Mouse (Mus musculus) midbrain, embryonic 11.5 days (tissue): ENCODE results near the gene Dclk1. TPM values are rescaled to one million over a fixed set of nuclear protein-coding genes. Genes with fewer than 3 reads are reported as not detected.

Experiments
- ATAC-seq: fragments of 200-750 bp; cut with Nextera tagmentation; 2 replicates; pipeline ENCODE4 v1.8.0; 2017; ENCODE audit warnings: moderate TSS enrichment, moderate library complexity; ENCODE audit not compliant: low FRiP score
- DNase-seq: peaks from one replicate; pipeline ENCODE4 v3.0.0; 2015; ENCODE audit warnings: low spot score; ENCODE audit errors: missing footprints
- H3K27ac ChIP-seq: fragments of 300-500 bp; sonication (generic); 2 replicates; pipeline ENCODE4 v1.5.1; 2014; ENCODE audit warnings: low read depth, low read length
- H3K27me3 ChIP-seq: fragments of 300-500 bp; sonication (generic); 2 replicates; pipeline ENCODE4 v1.6.1; 2014; ENCODE audit warnings: mild to moderate bottlenecking, low read length, moderate library complexity, mixed read lengths; ENCODE audit not compliant: control insufficient read depth, insufficient read depth
- H3K36me3 ChIP-seq: fragments of 300-500 bp; sonication (generic); 2 replicates; pipeline ENCODE4 v1.6.1; 2014; ENCODE audit warnings: mild to moderate bottlenecking, low read length, moderate library complexity, mixed read lengths; ENCODE audit not compliant: control insufficient read depth, insufficient read depth
- H3K4me1 ChIP-seq: fragments of 300-500 bp; sonication (generic); 2 replicates; pipeline ENCODE4 v1.6.1; 2014; ENCODE audit warnings: low read length; ENCODE audit not compliant: control insufficient read depth, insufficient read depth
- H3K4me2 ChIP-seq: fragments of 300-500 bp; sonication (generic); 2 replicates; pipeline ENCODE4 v1.6.1; 2014; ENCODE audit warnings: mild to moderate bottlenecking, moderate library complexity
- H3K4me3 ChIP-seq: fragments of 300-500 bp; sonication (generic); 2 replicates; pipeline ENCODE4 v1.5.1; 2014; ENCODE audit warnings: low read depth, low read length
- H3K9ac ChIP-seq: fragments of 300-500 bp; sonication (generic); 2 replicates; pipeline ENCODE4 v1.6.1; 2014; ENCODE audit warnings: low read length
- H3K9me3 ChIP-seq: fragments of 300-500 bp; sonication (generic); 2 replicates; pipeline ENCODE4 v1.6.1; 2016; ENCODE audit warnings: low read length; ENCODE audit not compliant: control insufficient read depth
- WGBS: fragments of 180-500 bp; shearing (Covaris S2); extraction: QIAGEN DNeasy Blood & Tissue Kit; methylation state at CpG from one replicate; pipeline ENCODE4 v1.1.7; 2014; 5-methylcytosine and 5-hydroxymethylcytosine counted together
- polyA plus RNA-seq: library from polyadenylated mRNA; unstranded; fragments of >200 nt; fragmentation: Nextera tagmentation; extraction: Ambion mirVana; gene quantifications from 2 replicates; pipeline ENCODE4 v1.2.1, GENCODE M21; 2014

Dclk1 gene
- polyA plus RNA-seq, 1 experiment from 2014 or later: 63.2 TPM

DNA sequence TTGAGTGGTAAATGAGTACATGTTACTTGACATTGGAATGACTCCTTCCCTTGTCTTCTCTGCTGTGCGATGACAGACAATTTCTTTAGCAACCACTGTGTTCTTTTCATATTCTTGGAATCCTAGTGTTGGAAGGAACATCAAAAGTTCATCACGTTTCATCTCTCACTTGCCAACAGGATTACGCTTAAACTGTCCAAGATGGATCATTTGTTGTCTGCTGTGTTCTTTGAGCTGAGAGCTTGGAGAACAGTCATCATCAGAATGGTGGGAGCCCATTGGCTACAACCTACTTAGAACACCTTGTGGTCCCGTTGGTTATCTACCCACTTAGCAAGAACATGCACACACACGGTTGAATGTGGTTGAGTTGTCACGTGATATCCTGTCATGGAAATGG is 136.4 kb downstream of the Dclk1 start:
- no peaks in the 10 kb centered on the region; the same call in 1 of the 2 replicates for H3K4me1 ChIP-seq
- H3K27me3 ChIP-seq: no peaks in the 10 kb centered on the region
- no peak for DNase-seq
- no peak overlapping the region for H3K4me2 ChIP-seq
- H3K9me3 ChIP-seq: no peaks in the 10 kb centered on the region
- H3K4me3 ChIP-seq: no peak overlapping the region
- H3K36me3 ChIP-seq: no peaks in the 10 kb centered on the region
- whole genome bisulfite sequencing: 94% methylated on average over 6 of the region's 6 CpGs
- no peak overlapping the region for H3K27ac ChIP-seq
- no peak overlapping the region for H3K9ac ChIP-seq
- no peak for ATAC-seq

- no peak overlapping the region for H3K27ac ChIP-seq
- no peak overlapping the region for H3K9ac ChIP-seq
- no peak overlapping the region for H3K4me2 ChIP-seq
- H3K36me3 ChIP-seq: no peaks in the 10 kb centered on the region
- WGBS: 58% methylated on average over 9 of the region's 9 CpGs
- H3K27me3 ChIP-seq: no peaks in the 10 kb centered on the region
- H3K9me3 ChIP-seq: no peaks in the 10 kb centered on the region
- no peaks in the 10 kb centered on the region for H3K4me1 ChIP-seq
- no peak overlapping the region for H3K4me3 ChIP-seq
- no peak for DNase-seq
- ATAC-seq: no peak
Measured at GRCm38 (mm10) chr3:55380471-55380870, 138.3 kb downstream of the Dclk1 start.

GRCm38 (mm10) chr3:55392605-55393004 is 150.4 kb downstream of the Dclk1 start:
- no peak for ATAC-seq
- no peak overlapping the region for H3K9ac ChIP-seq
- no peaks in the 10 kb centered on the region for H3K4me1 ChIP-seq
- no peaks in the 10 kb centered on the region for H3K9me3 ChIP-seq
- no peaks in the 10 kb centered on the region for H3K27me3 ChIP-seq
- DNase-seq: no peak
- H3K27ac ChIP-seq: no peak overlapping the region
- H3K4me2 ChIP-seq: no peak overlapping the region
- no peaks in the 10 kb centered on the region for H3K36me3 ChIP-seq
- WGBS: 80% methylated on average over 3 of the region's 3 CpGs
- H3K4me3 ChIP-seq: no peak overlapping the region

- no peak overlapping the region for H3K9ac ChIP-seq
- ATAC-seq: no peak
- no peaks in the 10 kb centered on the region for H3K27me3 ChIP-seq
- H3K9me3 ChIP-seq: no peaks in the 10 kb centered on the region
- H3K27ac ChIP-seq: no peak overlapping the region
- no peak overlapping the region for H3K4me3 ChIP-seq
- no peaks in the 10 kb centered on the region for H3K36me3 ChIP-seq
- no peaks in the 10 kb centered on the region for H3K4me1 ChIP-seq
- WGBS: 88% methylated on average over 3 of the region's 3 CpGs
- no peak for DNase-seq
- no peak overlapping the region for H3K4me2 ChIP-seq
Measured at GRCm38 (mm10) chr3:55393549-55393948, 151.4 kb downstream of the Dclk1 start.

GRCm38 (mm10) chr3:55396792-55397191 is 154.6 kb downstream of the Dclk1 start:
- H3K4me2 ChIP-seq: no peak overlapping the region
- H3K4me3 ChIP-seq: no peak overlapping the region
- DNase-seq: no peak
- no peaks in the 10 kb centered on the region for H3K4me1 ChIP-seq
- no peak overlapping the region for H3K27ac ChIP-seq
- H3K9ac ChIP-seq: no peak overlapping the region
- H3K9me3 ChIP-seq: no peaks in the 10 kb centered on the region
- H3K27me3 ChIP-seq: no peaks in the 10 kb centered on the region
- no peaks in the 10 kb centered on the region for H3K36me3 ChIP-seq
- WGBS: 70% methylated on average over 2 of the region's 2 CpGs
- no peak for ATAC-seq

DNA sequence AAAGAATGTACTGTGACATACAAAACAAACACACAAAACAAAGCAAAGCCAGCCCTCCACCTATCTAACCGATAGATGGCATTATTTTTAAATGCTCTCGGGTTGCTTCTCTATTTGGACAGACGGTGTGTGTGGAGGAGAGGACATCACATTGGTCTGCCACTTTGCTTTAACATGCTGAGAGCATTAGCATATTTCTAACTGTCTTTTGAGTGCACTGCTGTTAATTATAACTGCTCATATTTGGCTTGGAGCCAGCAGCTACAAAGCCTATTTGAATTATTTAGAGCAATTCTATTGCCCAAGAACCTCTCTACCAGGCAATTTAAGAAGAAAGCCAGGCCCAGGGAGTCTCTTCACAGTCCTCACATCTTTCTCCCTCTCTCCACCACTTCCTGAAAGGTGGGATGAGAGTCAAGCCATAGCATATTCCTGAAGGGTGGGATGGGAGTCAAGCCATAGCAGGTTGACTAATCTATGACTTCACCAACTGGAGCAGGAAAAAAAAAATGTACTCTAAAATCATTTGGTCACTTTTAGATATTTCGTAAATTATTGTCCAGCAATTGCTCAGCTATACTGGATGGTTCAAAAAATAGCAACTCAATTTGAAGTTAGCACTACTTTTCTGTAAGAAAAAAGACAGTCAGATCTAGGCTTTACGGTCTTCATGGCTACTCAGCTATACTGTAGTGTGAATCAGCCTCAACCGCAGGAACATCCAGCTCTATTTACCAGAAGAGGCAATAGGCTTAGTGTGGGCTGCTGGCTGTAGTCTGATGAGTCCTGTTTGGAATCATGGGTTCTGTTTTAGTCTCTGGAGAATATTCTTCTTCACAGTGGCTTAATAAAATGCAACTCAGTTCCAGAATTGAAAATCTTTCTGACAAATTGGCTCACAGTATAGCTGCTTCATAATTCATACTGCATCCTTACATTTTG is 155.9 kb downstream of the Dclk1 start:
- ATAC-seq: no peak
- DNase-seq: no peak
- Histone ChIP-seq H3K4me3 (no peak overlapping the region), H3K36me3 (no peaks in the 10 kb centered on the region), H3K4me2 (no peak overlapping the region), H3K9ac (no peak overlapping the region), H3K27ac (no peak overlapping the region), H3K27me3 (no peaks in the 10 kb centered on the region), H3K9me3 (no peaks in the 10 kb centered on the region), H3K4me1 (no peaks in the 10 kb centered on the region)
- WGBS: 89% methylated on average over 6 of the region's 6 CpGs

DNA sequence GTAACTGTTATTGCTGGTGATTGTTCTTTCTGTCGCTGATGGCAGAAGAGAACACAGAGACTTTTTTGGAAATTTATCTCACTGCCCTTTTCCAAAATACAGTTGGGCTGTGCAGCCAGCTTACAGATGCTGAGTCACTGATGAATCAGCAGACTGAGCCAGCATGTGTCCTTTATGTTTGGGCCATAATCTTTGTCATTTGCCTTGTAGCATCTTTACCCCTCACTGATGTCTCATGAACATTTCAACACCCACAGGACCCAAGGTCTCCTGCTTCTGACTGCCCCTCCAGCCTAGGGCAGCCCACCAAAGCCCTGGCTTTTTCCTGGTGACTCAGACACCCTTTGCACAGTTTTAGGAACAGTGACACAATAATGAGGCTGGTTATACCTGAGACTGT is 159.1 kb downstream of the Dclk1 start:
- Histone ChIP-seq H3K36me3 (no peaks in the 10 kb centered on the region), H3K27ac (no peak overlapping the region), H3K9ac (no peak overlapping the region), H3K27me3 (no peaks in the 10 kb centered on the region), H3K4me3 (no peak overlapping the region), H3K9me3 (no peaks in the 10 kb centered on the region), H3K4me1 (no peaks in the 10 kb centered on the region), H3K4me2 (no peak overlapping the region)
- ATAC-seq (no peak), DNase-seq (no peak)
- 98% methylated on average over 1 of the region's 1 CpGs for WGBS

DNA sequence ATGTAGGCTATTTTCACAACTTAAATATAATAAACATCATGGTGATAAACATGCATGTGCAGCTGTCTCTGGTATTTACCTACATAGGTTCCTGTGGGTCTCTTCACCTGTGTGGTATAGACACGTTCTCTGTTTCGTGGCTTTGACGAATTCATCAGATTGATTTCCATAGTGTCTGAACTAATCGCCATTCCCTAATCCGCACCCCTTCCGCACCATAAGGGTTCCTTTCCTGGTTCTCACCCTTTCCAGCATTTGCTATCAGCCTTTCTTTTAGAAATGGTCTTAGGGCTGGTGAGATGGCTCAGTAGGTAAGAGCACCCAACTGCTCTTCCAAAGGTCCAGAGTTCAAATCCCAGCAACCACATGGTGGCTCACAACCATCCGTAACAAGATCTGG is 162.6 kb downstream of the Dclk1 start:
- no peaks in the 10 kb centered on the region for H3K9me3 ChIP-seq
- DNase-seq: no peak
- 96% methylated on average over 7 of the region's 7 CpGs for WGBS
- no peak for ATAC-seq
- no peaks in the 10 kb centered on the region for H3K36me3 ChIP-seq
- H3K9ac ChIP-seq: no peak overlapping the region
- H3K4me3 ChIP-seq: no peak overlapping the region
- H3K27ac ChIP-seq: no peak overlapping the region
- no peaks in the 10 kb centered on the region for H3K27me3 ChIP-seq
- no peak overlapping the region for H3K4me2 ChIP-seq
- H3K4me1 ChIP-seq: no peaks in the 10 kb centered on the region

- Histone ChIP-seq H3K9me3 (no peaks in the 10 kb centered on the region), H3K9ac (no peak overlapping the region), H3K4me3 (no peak overlapping the region), H3K27ac (no peak overlapping the region), H3K36me3 (no peaks in the 10 kb centered on the region), H3K4me2 (no peak overlapping the region), H3K4me1 (no peaks in the 10 kb centered on the region), H3K27me3 (no peaks in the 10 kb centered on the region)
- DNase-seq (no peak), ATAC-seq (no peak)
- WGBS: 79% methylated on average over 7 of the region's 7 CpGs
Measured at GRCm38 (mm10) chr3:55406616-55407015, 164.5 kb downstream of the Dclk1 start.
